ENCODE assay signal across 16 mouse cellular contexts in the genomic region with DNA sequence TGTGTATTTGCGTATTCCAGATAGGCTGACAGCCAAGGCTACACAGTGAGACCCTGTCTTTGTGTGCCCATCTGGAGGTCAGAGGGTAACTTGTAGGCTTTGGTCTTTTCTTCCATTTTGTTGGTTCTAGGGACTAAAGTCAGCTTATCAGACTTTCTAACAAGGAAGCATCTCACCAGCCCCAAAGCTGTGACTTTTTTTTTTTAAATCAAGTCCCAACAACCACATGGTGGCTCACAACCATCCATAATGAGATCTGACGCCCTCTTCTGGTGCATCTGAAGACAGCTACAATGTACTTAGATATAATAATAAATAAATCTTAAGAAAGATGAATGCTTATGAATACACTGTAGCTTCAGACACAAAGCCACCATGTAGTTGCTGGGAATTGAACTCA. TPM values are rescaled to one million over a fixed set of nuclear protein-coding genes. Genes with fewer than 3 reads are reported as not detected.
DNase-seq lines count a peak whose midpoint lies in the region; ATAC-seq and TF ChIP-seq lines count a peak whose summit lies in the region.
"Had no signal": no experiment of that assay in that cellular context is flagged by ENCODE, and none has a peak within 500 bp of the region (broad histone marks: within the 10 kb centered on the region; RNA-seq: fewer than 3 reads in every experiment).

No protein-coding gene starts in this region.

- no peak overlapping the region for H3K9ac ChIP-seq in hindbrain, postnatal 0 days (replicated peaks; ENCODE audit: low read length)
- no peak overlapping the region for H3K9ac ChIP-seq in hindbrain, embryonic 11.5 days (ENCODE audit: low read depth, low read length)
- H3K9ac ChIP-seq: forebrain, embryonic 13.5 days; hindbrain, embryonic 13.5 days; limb, embryonic 15.5 days had no signal

- 57% methylated on average over 2 of the region's 2 CpGs for WGBS in hindbrain, postnatal 0 days
- WGBS in hindbrain, embryonic 11.5 days, result 68% methylated on average over 2 of the region's 2 CpGs
- 54% methylated on average over 2 of the region's 2 CpGs for WGBS in lung, adult 2 months

- H3K9me3 ChIP-seq in hindbrain, postnatal 0 days (ENCODE audit: low read length), result no peaks in the 10 kb centered on the region
- no peaks in the 10 kb centered on the region for H3K9me3 ChIP-seq in hindbrain, embryonic 11.5 days (ENCODE audit: control insufficient read depth, low read length)
- H3K9me3 ChIP-seq: forebrain, embryonic 13.5 days; hindbrain, embryonic 13.5 days; limb, embryonic 15.5 days had no signal

- no peak for TF ChIP-seq POLR2A in lung, adult 2 months (IDR thresholded peaks at IDR 0.05; ENCODE audit: borderline replicate concordance, extremely low read depth, low read depth, low read length)

- no peak overlapping the region for H3K27ac ChIP-seq in hindbrain, postnatal 0 days
- no peak overlapping the region for H3K27ac ChIP-seq in hindbrain, embryonic 11.5 days (ENCODE audit: low read depth, low read length)
- H3K27ac ChIP-seq: forebrain, embryonic 13.5 days; hindbrain, embryonic 13.5 days; limb, embryonic 15.5 days had no signal

- peaks cover 14% of the 10 kb centered on the region for H3K4me1 ChIP-seq in hindbrain, postnatal 0 days (ENCODE audit: insufficient read depth, low read length)
- no peaks in the 10 kb centered on the region for H3K4me1 ChIP-seq in hindbrain, embryonic 11.5 days (replicated peaks; ENCODE audit: control insufficient read depth, insufficient read depth, low read length)
- H3K4me1 ChIP-seq in lung, adult 2 months (ENCODE audit: control insufficient read depth, insufficient read depth, low read length), result peaks cover 3% of the 10 kb centered on the region

- 0 out of 2 replicates have a peak, but pooled peaks have one; percentile 14 for TF ChIP-seq CTCF in hindbrain, postnatal 0 days (IDR thresholded peaks at IDR 0.05; ENCODE audit: low read depth)
- no peak for TF ChIP-seq CTCF in lung, adult 2 months (IDR thresholded peaks at IDR 0.05; ENCODE audit: insufficient read depth, low read length)

- no peak for DNase-seq in hindbrain, postnatal 0 days (ENCODE audit: low spot score)
- no peak for DNase-seq in hindbrain, embryonic 11.5 days (ENCODE audit: low spot score)
- peak; percentile 33 for DNase-seq in lung, postnatal 36 days
- no peak for DNase-seq in lung, adult 2 months
- peak; percentile 49 for DNase-seq in MEL-GATA-1-ER (ENCODE audit: extremely low read depth, low read depth)
- peak; percentile 35 to 46 for DNase-seq in natural killer cell, adult 2 months (ENCODE audit: low spot score in 2 of 2)
- DNase-seq in embryo, embryonic 10.5 days (ENCODE audit: low spot score), result no peak
- no peak for DNase-seq in layer of hippocampus, adult 11-12 months (ENCODE audit: low spot score)
- DNase-seq: adrenal gland, adult 2 months; cerebellum, adult 11 months; embryo, embryonic 11 days; kidney, adult 18-20 months had no signal

- no peak for ATAC-seq in hindbrain, postnatal 0 days
- no peak for ATAC-seq in hindbrain, embryonic 11.5 days (ENCODE audit: low FRiP score)
- ATAC-seq: forebrain, embryonic 13.5 days had no signal

- H3K27me3 ChIP-seq in hindbrain, postnatal 0 days (ENCODE audit: insufficient read depth, low read length), result no peaks in the 10 kb centered on the region
- no peaks in the 10 kb centered on the region for H3K27me3 ChIP-seq in hindbrain, embryonic 11.5 days (ENCODE audit: control insufficient read depth, insufficient read depth, low read length)
- H3K27me3 ChIP-seq: forebrain, embryonic 13.5 days; hindbrain, embryonic 13.5 days; limb, embryonic 15.5 days had no signal

- H3K4me3 ChIP-seq in hindbrain, postnatal 0 days (ENCODE audit: low read length), result no peak overlapping the region
- H3K4me3 ChIP-seq in hindbrain, embryonic 11.5 days (ENCODE audit: low read depth, low read length), result no peak overlapping the region
- H3K4me3 ChIP-seq in lung, adult 2 months (replicated peaks; ENCODE audit: extremely low read depth, low read depth, low read length), result no peak overlapping the region
- H3K4me3 ChIP-seq: forebrain, embryonic 13.5 days; hindbrain, embryonic 13.5 days; limb, embryonic 15.5 days had no signal

- peaks cover 5% of the 10 kb centered on the region; the same call in 1 of the 2 replicates for H3K36me3 ChIP-seq in hindbrain, postnatal 0 days (ENCODE audit: insufficient read depth, low read length)
- peaks cover 3% of the 10 kb centered on the region for H3K36me3 ChIP-seq in hindbrain, embryonic 11.5 days (ENCODE audit: control insufficient read depth, insufficient read depth, low read length)

- H3K4me2 ChIP-seq in hindbrain, postnatal 0 days (ENCODE audit: low read depth, low read length), result no peak overlapping the region
- H3K4me2 ChIP-seq in hindbrain, embryonic 11.5 days (replicated peaks; ENCODE audit: low read depth, low read length), result no peak overlapping the region
- H3K4me2 ChIP-seq: forebrain, embryonic 13.5 days; hindbrain, embryonic 13.5 days; limb, embryonic 15.5 days; midbrain, embryonic 11.5 days had no signal

RNA-seq across cellular contexts. Expression of gene Sumo2, which starts 2.0 kb away (rescaled TPM):
- 474 and 477 TPM in 2 replicates for total RNA-seq in hindbrain, postnatal 0 days (2014; rRNA removed)
- 981 and 1,003 TPM in 2 replicates for polyA plus RNA-seq in hindbrain, postnatal 0 days (2015; fragmentation: Nextera tagmentation; extraction: Ambion mirVana)
- 1,523 and 1,527 TPM in 2 replicates for polyA plus RNA-seq in hindbrain, embryonic 11.5 days (2014; fragmentation: Nextera tagmentation; extraction: Ambion mirVana)
- polyA plus RNA-seq in lung, adult 2 months (2012; rRNA removed), result 43.5 and 67.9 TPM in 2 replicates

RNA-seq across cellular contexts. Expression of gene Jpt1, which starts 23.9 kb away (rescaled TPM):
- total RNA-seq in hindbrain, postnatal 0 days (2014; rRNA removed), result 640 and 655 TPM in 2 replicates
- 966 and 1,016 TPM in 2 replicates for polyA plus RNA-seq in hindbrain, postnatal 0 days (2015; fragmentation: Nextera tagmentation; extraction: Ambion mirVana)
- polyA plus RNA-seq in hindbrain, embryonic 11.5 days (2014; fragmentation: Nextera tagmentation; extraction: Ambion mirVana), result 990 and 1,006 TPM in 2 replicates
- polyA plus RNA-seq in lung, adult 2 months (2012; rRNA removed), result 114 and 147 TPM in 2 replicates

RNA-seq across cellular contexts. Expression of gene Nup85, which starts 26.2 kb away (rescaled TPM):
- total RNA-seq in hindbrain, postnatal 0 days (2014; rRNA removed), result 50.2 and 61.9 TPM in 2 replicates
- 80.7 and 81.8 TPM in 2 replicates for polyA plus RNA-seq in hindbrain, postnatal 0 days (2015; fragmentation: Nextera tagmentation; extraction: Ambion mirVana)
- 156 and 175 TPM in 2 replicates for polyA plus RNA-seq in hindbrain, embryonic 11.5 days (2014; fragmentation: Nextera tagmentation; extraction: Ambion mirVana)
- 32.8 and 41.8 TPM in 2 replicates for polyA plus RNA-seq in lung, adult 2 months (2012; rRNA removed)

RNA-seq across cellular contexts. Expression of gene Nt5c, which starts 46.4 kb away (rescaled TPM):
- 54.3 and 62.2 TPM in 2 replicates for total RNA-seq in hindbrain, postnatal 0 days (2014; rRNA removed)
- polyA plus RNA-seq in hindbrain, postnatal 0 days (2015; fragmentation: Nextera tagmentation; extraction: Ambion mirVana), result 129 and 130 TPM in 2 replicates
- polyA plus RNA-seq in hindbrain, embryonic 11.5 days (2014; fragmentation: Nextera tagmentation; extraction: Ambion mirVana), result 75.8 and 84.6 TPM in 2 replicates
- polyA plus RNA-seq in lung, adult 2 months (2012; rRNA removed), result 47.1 and 54.9 TPM in 2 replicates

Comparison
In these comparisons a context has a peak if more than half of its experiments do, and no peak if none do; other contexts are left out.
1. DNase-seq: peak in lung, postnatal 36 days (single experiment), MEL-GATA-1-ER (single experiment) and natural killer cell, adult 2 months (2 of 2); none in hindbrain, postnatal 0 days (single experiment), hindbrain, embryonic 11.5 days (single experiment), lung, adult 2 months (single experiment), embryo, embryonic 10.5 days (single experiment) and layer of hippocampus, adult 11-12 months (single experiment).
2. RNA of gene Sumo2, which starts 2.0 kb away (polyA plus RNA-seq): 1,523 to 1,527 TPM in hindbrain, embryonic 11.5 days and 981 to 1,003 TPM in hindbrain, postnatal 0 days; 43.5 to 67.9 TPM in lung, adult 2 months; every median in the first group is over 10 times any median in the second.